Mouse (Mus musculus): ENCODE measurements around the gene Gm42421.

The Gm42421 gene

DNA sequence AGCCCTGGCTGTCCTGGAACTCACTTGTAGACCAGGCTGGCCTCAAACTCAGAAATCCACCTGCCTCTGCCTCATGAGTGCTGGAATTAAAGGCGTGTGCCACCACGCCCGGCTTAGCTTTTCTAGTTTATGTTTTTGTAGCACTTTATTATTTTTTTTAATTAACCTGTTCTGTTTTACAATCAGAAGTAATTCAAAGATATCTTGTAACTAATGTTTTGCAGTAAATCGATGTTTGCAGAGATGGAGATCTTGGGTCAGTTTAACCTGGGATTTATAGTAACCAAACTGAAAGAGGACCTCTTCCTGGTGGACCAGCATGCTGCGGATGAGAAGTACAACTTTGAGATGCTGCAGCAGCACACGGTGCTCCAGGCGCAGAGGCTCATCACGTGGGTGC, at the start of gene Gm42421:
TSS of gene Gm42421 (plus strand) at position 301 of the 400 bp plus-strand sequence.
- no peak for DNase-seq (ENCODE audit: inconsistent ontology term)

DNA sequence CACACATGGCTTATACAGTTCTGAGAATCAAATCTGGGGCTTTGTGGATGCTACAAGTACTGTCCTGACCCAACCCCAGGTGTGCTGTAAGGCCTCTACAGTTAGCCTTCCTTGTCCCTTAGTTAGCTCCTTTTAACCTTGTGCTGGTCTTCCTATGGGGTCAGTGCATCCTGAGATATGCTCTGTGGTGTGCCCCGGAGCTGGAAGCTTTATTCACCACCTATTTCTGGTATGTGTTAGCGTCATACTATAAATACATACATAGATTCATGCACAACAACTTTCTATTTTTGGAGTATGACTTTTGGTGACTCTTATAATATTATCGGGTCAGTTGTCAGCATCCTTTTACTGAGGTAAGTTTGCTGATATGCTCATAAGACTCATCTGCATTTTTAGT, 42.7 kb upstream of the Gm42421 start:
- no peak for DNase-seq (ENCODE audit: inconsistent ontology term)

DNA sequence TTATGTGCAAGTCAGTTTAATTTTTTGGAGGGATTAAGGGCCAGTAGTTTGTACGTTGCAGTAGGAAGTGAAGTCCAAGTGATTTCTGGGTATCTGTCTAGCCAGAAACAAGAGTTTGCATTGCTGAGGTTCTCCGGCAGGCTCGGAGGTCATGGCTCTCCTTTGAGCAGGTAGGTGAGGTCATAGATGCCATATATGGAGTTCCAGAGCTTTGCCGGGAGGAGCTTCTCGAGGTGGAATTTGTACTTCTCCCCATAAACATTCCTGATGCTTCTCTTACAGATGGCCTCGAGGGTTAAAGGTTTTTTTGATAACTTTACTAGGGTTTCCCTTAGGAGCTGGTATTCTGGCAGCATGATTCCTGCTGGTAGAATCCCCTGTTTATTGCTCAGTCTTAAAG, 37.2 kb upstream of the Gm42421 start:
- DNase-seq (ENCODE audit: inconsistent ontology term) = no peak

DNA sequence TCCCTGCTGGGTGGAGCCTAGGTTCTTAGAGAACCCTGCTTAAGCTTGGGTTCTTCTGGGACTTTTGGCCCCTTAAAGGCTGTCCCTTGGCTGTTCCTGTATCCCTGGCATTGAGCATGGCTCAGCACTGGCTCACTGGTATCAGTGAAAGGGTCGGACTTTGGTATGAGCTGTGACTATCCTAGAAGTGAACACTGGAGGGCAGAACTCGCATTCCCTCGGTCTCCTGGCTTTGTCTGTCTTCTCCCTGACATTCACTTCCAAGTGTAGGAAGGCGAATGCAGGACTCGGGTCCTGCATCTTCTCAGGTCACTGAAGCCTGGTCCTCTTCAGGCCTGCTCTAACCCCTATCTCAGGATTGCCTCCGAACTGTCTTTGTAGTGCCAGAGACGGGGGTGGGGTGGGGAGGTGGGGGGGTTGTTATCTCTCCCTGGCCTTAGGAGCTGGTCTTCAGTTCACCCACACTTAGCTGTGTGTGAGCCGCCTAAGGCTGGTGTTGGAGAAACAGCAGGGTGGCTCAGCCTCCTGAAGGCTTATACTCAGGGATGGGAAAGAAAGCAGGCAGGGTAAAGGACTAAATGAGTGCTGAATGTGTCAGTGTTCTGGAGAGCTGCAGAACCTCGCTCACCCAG, 35.6 kb upstream of the Gm42421 start:
- no peak for DNase-seq (ENCODE audit: inconsistent ontology term)

DNA sequence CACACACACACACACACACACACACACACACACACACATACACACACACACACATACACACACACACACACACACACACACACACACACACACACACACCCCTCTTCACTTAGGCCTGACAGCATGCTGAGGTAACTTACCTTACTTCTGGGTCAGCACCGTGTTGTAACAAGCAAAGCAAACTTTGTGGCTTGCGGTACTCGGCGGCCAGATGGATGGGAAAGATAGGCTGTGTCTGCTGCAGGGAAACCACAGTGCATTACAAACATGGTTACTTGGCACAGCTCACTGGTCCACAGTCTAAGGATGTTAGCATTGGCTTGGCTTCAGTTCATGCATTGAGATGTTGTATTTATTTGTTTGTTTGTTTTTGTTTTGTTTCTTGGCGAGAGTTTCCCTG, 34.6 kb upstream of the Gm42421 start:
- no peak for DNase-seq (ENCODE audit: inconsistent ontology term)

DNA sequence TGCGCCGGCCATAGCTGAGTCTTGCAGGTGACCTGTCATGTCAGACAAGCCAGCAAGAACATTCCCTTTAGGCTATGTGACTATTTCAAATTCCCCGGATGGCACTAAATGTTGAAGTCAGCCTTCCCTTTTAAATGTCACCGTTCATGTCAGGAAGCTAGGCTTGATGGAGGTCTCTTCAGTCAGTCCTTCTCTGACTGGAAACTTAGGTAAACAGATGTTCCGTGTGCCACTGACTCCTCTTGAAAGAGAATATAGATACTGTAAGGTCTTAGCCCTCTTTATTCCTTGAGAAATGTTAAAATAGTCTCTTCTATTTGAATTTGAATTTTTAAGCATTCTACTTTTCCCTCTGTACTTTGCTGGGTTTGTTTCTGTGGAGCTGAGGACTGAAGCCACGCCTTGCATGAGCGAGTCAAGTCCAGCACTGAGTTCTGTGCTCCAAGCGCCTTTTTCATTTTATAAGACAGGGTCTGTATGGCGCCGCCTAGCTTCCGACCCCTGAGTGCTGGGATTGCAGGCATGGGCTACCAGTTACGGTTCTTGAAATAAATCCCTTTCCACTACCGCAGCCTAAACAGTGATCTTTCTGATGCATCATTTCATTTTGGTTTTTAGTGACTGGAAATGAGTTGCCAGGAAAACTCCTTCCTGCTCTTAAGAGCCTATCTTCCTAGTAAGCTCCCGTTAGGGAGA, 30.2 kb upstream of the Gm42421 start, which contains the start of gene Ankrd61:
TSS of gene Ankrd61 (minus strand) at position 51 of the 696 bp plus-strand sequence.
- DNase-seq (ENCODE audit: inconsistent ontology term) = no peak

DNA sequence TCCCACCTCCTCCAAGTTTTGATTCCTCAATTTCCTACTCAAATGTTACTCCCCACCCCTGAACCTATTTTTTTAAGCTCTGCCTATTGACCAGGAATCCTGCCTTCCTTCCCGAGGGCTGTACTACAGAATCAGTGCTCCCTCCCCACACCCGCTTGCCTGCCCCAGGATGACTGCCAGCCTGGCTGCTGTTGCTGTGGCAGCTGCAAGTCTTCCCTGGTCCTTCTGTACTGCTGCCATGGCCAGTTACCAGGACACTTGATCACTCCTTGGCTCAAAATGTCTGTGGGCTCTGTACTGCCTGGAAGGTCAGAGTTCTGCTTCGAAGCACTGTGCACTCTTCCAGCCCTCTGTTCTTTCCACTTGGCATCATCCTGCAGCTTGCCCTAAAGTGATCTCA, 25.9 kb upstream of the Gm42421 start:
- peak; percentile 19 for DNase-seq (ENCODE audit: inconsistent ontology term)

DNA sequence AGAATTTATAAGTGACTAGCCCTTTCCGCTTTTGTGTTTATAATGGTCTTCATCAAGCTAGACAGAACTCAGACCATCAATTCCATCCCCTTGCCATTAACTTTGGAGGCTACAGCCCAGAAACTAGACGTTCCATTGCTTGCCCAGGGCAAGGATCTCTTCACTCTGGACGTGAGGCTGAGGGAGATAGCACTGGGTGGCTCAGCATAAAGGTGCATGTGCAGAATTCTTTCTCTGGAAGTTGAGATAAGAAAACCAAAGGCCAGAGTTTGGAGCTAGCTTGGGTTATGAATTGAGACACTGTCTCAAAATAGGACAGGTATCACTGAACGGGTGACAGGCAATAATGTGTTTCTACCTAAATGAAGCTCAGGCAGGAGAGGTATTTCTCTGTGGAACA, 24.2 kb upstream of the Gm42421 start:
- no peak for DNase-seq (ENCODE audit: inconsistent ontology term)

DNA sequence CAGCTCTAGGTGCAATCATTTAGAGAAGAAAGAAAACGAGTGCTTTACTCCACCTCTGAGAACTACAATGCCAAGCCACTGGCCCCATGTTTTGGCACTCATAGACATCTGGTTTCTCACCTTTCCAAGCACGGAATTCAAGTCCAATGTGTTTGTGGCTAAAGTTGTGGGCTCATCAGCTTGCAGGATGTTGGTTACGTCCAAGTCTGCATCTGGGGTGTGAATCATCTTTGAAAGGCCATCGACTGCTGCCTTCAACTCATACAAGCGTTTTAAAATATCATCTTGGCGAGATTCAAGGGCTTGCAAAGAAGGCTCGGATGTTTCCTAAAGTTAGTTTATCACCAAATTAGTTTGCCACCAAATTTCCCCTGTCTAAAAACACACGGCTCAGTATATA, 21.5 kb upstream of the Gm42421 start:
- DNase-seq (ENCODE audit: inconsistent ontology term) = no peak

DNA sequence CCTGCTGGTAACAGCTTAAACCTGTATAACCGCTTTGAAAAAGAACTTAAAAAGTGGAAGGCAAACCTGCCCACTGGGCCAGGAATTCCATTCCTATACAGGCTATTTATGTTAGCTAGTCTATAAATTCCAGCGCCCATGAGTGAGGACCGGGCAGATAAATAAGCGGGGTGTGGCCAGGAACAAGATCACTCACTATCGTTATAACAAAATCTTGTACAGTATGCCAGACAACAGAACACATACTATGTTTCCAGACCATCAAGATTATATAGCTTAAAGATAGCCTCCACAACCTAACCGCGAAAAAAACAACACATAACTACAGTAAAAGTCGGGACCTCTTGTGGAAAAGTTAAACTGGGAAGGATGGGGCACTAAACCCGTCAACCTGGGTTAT, 19.0 kb upstream of the Gm42421 start:
- DNase-seq (ENCODE audit: inconsistent ontology term) = no peak

DNA sequence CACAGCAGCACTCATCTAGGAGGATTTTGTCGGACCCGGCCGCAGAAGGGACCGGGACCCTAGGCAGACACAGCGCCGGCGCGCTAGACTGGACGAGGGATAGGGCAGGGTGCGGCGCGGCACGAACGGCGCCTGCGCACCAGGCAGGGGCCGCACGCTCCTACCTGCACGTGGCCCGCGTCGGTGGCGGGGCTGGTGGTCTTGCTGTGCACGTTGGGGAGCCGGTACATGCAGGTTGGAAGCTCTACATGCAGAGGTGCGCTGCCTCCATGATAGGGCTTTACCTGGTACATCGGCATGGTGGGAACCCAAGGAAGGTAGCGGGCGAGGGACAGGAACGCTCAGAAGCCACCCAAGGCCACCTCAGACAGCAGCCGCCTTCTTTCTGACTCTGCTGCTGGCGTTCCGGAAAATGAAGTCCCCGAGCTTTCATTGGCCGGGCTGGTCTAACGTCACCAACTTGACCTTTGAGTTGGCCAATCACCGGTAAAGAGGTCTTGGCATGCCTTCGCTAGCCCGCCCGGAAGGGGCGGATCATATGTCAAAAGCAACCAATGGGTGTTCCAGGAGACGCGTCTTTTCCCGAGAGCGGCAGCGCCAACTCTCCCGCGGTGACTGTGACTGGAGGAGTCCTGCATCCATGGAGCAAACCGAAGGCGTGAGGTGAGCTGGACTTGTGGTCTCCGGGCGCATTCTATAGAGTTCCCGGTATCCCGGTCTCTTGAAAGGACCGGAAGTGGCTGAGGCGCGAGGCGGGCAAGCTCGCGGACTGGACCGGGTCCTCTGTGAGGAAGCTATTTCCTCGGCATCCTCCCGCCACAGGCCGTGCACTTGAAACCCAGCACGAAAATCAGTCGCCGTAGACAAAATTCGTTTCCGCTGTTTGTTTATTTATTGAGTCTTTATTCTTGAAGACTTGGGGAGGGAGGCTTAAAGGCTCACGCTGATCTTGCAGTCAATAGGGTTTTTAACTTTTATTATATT, 18.3 kb upstream of the Gm42421 start, which contains the start of the genes Aimp2 and Pms2:
TSS of gene Aimp2 (minus strand) at position 431 of the 984 bp plus-strand sequence.
TSS of gene Pms2 (plus strand) at position 548 of the 984 bp plus-strand sequence.
- DNase-seq (ENCODE audit: inconsistent ontology term) = peak; percentile 99

DNA sequence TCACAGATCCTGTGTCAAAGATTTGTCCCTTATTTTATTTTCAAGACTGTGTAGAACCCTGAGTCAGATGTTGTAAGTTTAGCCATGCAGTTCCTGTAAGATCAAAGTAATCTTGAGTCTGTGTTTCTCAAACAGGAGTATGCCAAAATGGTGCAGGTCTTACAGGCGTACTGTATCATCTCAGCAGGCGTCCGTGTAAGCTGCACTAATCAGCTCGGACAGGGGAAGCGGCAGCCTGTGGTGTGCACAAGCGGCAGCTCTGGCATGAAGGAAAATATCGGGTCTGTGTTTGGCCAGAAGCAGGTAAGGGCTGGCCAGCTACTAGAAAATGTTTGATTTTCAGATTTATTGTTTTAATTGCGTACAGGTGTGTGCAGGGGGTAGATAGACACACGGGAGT, 11.8 kb upstream of the Gm42421 start:
- no peak for DNase-seq (ENCODE audit: inconsistent ontology term)

DNA sequence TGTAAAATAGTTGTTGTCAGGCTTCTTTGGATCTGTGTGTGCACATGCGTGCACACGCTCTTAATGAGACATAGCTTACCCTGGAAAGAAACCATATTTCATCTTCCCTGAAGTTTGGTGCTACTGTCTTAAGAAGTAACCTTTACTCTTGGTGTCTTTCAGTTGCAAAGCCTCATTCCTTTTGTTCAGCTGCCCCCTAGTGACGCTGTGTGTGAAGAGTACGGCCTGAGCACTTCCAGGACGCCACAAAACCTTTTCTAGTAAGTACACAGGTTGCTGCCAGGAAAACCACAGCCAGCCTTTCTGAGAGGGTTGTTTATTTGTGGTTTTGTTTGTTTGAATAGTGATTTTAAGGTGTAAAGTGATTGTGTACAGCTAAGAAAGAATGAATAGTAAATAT, 10.6 kb upstream of the Gm42421 start:
- peak; percentile 25 for DNase-seq (ENCODE audit: inconsistent ontology term)

DNA sequence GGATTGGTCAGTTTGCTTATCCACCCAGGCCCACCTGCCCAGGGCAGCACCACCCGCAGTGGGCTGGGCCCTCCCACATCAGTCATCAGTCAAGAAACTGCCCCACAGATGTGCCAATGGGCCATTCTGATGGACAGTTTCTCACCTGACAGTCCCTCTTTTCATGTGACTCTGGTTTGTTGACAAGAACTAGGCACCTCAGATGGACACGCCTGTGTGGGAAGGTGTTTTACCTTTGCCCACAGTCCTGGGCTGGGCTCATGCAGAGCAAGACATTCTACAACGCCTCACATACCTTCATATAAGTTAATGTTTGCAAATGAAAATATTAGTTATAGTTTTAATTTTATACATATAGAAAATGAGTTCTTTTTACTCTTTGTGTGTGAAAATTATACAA, 9.9 kb upstream of the Gm42421 start:
- no peak for DNase-seq (ENCODE audit: inconsistent ontology term)

DNA sequence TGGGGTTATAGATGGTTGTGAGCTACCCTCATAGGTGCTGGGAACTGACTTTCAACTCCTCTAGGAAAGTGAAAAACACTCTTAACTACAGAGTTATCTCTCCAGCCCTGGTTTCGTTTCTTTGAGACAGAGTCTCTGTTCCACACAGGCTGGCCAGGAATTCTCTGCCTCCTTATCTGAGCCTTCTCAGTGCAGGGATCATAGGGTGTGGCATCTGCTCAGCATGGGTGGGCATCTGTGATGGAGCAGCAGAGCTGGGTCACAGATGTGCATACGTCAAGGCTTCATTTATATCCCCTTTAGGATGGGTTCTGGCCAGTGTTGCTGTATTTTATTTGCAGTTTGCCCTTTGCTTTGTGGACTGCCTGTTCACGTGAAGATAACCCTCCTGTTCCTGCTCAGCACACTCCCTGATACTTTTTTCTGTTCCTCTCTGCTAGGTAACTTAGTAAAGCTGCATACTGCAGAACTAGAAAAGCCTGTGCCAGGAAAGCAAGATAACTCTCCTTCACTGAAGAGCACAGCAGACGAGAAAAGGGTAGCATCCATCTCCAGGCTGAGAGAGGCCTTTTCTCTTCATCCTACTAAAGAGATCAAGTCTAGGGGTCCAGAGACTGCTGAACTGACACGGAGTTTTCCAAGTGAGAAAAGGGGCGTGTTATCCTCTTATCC, 3.1 kb upstream of the Gm42421 start:
- DNase-seq (ENCODE audit: inconsistent ontology term) = no peak

DNA sequence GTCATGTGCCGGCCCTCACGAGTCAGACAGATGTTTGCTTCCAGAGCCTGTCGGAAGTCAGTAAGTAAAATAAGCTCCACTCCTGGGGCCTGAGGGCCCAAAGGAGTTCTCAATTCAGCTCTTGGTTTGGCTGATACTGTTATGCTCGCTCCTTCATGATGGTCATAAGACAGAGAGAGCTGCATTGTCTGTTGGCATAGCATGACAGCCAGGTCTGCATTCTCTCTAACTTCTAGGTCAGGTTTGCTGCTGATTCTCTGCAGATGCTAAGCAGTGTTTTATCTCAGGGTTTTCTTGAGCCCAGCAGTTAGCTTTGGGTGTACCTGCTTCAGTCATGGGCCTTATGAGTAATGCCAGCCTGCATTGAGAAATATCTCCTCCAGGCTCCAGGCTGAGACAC, 1.3 kb downstream of the Gm42421 start:
- DNase-seq (ENCODE audit: inconsistent ontology term) = no peak

DNA sequence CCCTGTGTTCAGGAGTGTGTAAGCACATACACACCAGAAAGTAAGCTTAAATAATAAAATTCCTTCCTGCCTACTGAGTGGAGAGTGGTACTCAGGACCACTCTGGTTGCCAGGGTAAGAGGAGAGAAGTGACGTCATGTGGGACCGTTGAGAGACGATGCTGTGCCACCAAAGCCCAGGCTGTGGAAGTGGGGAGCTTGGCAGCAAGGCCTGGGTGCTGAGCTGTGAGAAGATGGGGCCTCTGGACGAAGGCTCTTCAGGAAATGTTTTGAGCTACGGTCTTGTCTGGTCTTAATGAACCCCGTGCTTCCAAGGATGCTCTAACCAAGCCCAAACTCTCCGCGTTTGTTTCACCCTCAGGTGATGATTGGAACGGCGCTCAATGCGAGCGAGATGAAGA, 2.7 kb downstream of the Gm42421 start:
- DNase-seq (ENCODE audit: inconsistent ontology term) = no peak

DNA sequence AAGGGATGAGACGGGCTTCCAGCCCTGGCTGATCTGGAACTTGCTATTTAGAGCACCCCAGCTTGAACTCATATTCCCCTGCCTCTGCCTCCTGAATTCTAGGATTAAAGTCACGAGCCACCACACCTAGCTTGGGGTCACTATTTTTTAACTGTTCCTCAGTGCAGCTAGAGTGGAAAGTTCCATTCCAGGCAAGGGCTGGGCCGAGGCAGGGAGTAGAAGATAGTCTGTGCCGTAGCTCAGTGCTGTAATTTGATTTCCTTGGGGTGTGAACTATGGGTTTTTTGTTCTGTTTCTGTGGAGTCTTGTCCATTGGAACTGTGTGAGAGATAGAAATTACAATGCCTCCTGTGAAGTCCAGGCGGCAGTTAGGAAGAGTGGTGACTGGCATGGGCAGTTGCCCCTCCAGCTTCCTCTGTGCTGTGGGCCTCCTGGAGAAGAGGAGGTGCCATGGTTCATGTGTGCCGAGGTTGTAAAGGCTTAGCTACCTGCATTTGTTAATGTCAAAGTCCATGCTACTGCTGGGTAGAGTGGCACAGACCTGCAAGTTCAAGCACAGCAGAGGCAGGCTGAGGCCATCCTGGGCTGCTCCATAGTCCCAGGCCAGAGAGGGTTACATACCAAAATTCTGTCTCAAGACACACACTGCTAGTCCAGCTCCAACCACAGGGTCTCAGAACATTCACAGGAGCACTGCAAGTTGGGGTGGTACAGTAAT, 4.0 kb downstream of the Gm42421 start:
- no peak for DNase-seq (ENCODE audit: inconsistent ontology term)

DNA sequence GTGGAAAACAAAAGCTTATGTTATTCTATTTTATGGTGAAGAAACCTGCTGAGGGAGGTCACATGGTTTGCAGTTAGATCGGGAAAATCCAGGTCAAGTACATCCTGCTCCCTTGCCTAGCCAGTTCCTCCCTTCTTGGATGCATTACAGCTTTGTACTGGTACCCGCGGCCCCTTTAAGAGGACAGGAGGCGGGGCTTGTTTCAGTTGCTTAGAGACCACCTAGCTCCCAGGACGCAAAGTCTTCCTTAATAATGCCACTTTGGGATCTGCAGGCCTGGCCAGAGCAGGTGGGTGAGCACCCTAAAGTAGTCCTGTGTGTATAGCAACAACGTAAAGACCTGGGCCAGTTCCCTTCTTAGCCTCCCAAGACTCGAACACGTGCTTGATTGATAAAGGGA, 4.9 kb downstream of the Gm42421 start, which contains the start of gene Rsph10b:
TSS of gene Rsph10b (plus strand) at position 205 of the 400 bp plus-strand sequence.
- DNase-seq (ENCODE audit: inconsistent ontology term) = no peak

DNA sequence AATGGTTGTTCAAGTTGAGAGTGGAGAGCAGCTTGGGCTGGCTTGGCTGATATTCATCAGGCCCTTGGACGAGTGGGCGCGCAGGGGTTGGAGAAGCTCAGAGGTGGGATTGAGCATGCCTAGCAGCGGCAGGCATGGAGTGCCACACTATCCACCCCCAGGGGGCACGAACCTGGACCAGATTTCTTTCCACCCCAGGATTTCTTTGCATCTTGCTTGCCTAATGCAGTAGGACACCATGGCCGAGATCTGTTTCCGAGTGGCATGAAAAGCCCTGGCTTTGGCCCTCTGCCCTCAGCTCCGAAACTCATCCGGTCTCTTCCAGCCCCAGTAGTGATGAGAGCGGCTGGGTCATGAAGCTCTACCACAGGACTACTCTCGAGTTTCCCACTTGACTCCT, 5.4 kb downstream of the Gm42421 start:
- DNase-seq (ENCODE audit: inconsistent ontology term) = no peak

DNA sequence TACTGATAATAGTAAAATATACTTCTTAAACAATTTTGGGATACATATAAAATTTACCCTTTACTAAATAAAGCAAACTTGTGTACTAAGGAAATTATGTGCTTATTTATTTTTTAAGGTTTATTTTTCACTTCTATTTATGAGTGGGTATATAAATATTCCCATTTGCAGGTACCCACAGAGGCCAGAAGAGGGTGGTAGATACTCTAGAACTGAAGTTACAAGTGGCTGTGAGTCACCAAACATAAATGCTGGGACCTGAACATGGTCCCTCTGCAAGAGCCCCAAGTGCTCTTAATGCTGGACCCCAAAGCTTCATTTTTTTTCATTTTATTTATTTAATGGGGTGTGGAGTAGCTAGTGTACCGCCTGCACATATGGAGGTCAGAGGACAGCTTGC, 5.9 kb downstream of the Gm42421 start:
- DNase-seq (ENCODE audit: inconsistent ontology term) = no peak
